Mouse (Mus musculus): ENCODE data around the gene Tead1.

DNA sequence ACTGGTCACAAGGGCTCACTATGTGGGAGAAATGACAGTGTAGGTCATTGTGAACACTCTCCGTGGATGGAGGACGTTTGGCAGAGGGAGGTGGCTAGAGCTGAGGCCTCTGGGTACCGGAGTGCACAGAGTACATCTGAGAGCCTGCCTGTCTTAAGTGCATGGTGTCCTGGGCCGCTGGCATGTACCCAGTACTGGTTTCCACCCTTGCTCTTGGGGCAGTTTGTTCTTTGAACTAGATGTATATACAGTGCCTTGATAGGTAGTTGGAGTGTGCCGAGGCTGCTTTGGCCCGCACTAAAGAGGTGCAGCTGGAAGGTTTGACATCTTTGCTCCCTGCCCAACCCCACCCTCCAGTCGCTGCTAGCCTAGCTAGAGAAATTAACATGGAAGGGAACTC, 114.8 kb downstream of the Tead1 start:
- no peak for TF ChIP-seq CTCF (IDR thresholded peaks at IDR 0.05; ENCODE audit: extremely low read depth, insufficient read depth, insufficient read length, insufficient replicate concordance)
- no peak for TF ChIP-seq POLR2A (IDR thresholded peaks at IDR 0.05; ENCODE audit: low read depth, low read length)
